Mouse (Mus musculus): ENCODE results near the gene Slc12a8.
A peak's percentile ranks its signal among the peaks of the same experiment; 100 is the strongest.

Gene Slc12a8

DNA sequence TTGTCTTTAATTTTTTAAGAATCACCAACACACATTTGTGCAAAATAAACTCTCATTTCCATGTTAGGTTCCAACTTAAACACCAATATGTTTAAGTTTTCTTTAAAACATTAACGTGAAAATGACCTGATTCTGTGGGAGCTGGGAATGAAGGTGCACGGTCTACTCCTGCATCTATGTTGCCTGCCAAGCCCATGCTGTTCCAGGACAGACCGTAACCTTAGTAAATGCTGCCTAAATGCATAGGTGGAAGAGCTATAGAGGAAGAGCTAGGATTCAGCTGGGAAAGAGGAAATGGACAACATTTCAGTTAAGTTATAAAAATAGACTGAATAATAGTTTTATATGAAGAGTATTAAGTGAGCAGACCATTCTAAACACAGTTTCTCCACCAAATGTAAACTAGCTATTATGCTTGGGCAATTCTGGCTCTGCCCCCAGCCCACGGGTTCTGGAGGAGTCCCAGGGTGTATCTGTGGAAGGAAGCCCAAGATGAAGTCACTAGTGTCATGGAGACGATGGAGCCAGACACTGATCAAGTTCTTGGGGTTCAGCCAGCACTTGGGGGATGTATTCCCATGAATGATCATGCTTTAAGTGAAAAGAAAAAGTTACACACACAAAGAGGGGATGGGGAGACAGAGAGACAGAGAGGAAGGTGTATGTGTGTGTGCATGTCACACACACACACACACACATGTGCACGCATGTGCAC, 95.1 kb downstream of the Slc12a8 start:
- DNase-seq (ENCODE audit: low spot score) = peak; percentile 70

DNA sequence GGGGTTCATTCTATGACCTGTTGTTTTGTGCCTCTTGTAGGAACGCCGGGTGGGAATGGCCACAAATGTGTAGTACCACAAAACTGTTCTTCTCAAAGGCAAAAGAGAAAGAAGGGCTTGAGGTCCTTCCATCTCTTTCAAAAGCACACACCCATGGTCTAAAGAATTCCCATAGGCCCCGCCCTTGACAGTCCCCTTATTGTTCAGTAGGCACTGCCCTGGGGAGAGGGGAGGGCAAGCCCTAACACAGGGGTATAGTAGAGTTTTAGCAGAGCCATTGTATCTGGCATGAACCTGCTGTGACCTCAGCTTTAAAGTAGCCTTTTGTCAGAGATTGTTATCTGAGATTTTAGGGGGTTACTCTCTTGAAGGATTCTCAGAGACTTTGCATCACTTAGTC, 98.9 kb downstream of the Slc12a8 start:
- DNase-seq (ENCODE audit: low spot score) = no peak

DNA sequence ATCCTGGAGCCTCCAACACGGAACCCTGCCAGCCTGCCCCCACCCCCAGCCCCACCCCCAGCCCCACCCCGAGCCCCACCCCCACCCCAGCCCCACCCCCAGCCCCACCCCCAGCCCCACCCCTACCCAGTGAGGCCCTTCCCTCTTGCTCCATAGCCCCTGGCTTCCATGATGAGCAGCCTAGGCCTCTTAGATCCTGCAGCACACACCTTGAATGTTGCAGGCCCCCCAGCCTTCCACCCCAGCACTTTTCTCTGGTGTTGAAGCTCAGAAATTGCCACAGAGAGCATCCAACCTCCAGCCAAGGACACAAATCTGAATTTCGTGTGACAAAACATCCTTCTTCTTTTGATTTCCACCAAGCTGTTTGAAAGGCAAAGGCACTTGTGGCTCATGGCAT, 104.7 kb downstream of the Slc12a8 start:
- DNase-seq (ENCODE audit: low spot score) = no peak

DNA sequence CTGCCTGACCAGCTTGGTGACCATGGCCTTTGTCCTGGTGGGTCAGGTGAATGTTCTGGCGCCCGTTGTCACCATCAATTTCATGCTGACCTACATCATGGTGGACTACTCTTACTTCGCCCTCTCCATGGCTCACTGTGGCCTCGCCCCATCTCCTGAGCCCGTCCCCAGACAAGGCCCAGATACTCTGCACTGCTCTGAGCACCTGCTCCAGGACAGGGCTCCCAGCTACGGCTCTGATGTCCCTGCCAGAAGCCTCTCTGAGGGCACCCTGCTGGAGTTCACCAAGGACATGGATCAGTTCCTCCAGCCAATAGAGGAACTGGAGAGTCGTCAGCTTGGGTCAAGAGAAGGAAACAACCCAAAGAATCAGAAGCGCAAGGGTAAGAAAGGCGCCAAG, 107.5 kb downstream of the Slc12a8 start:
- DNase-seq (ENCODE audit: low spot score) = no peak

DNA sequence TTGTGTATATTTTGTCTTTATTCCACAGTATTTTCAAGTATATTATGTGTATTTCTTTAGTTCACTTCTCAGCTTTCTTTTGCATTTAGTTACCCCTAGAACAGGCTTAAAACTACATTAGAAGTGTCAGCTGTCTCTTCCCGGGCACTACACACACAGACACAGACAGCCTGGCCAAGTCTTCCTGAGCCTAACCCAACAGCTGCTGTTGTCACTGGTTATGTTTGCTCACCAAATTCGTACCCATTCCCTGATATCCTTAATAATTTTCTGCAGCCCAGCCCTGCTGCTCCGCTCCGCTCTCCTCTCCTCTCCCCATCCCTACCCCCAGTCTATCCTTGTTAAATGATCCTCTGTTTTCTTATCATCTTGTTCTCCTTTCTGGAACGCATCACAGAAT, 112.4 kb downstream of the Slc12a8 start:
- DNase-seq (ENCODE audit: low spot score) = no peak

DNA sequence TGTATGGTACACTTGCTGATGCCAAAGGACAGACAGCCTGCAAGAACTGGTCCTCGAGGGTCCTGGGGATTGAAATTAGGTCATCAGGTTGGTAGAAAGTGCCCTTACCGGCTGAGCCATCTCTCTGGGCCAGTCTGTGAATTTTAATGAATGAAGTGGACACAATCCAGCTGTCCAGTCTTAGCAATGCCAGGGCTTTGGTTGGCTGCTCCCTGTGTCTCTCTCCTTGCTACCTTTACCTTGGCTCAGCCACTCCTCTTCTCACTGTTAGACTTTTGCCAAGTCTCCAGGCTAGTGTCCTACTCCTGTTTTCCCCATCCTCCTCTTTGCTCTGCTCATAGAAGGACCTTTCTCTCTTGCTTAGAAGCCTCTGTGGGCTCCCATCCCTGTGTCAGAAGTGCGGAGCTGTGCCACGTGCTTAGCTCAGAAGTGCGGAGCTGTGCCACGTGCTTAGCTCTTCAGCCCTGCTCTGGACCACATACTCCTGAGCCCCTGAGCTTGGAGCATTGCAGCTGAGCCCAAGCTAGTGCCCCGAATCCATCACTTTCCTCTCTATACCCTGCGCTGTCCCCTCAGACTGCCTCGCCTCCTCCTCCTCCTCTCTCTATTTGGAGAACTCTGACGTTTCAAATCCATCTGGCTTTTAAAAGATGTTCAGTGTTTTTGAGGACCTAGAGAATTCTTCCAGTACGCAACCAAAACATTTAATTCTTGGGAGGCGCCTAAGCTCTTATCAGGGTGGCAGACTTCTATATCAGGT, 118.9 kb downstream of the Slc12a8 start:
- DNase-seq (ENCODE audit: low spot score) = no peak

DNA sequence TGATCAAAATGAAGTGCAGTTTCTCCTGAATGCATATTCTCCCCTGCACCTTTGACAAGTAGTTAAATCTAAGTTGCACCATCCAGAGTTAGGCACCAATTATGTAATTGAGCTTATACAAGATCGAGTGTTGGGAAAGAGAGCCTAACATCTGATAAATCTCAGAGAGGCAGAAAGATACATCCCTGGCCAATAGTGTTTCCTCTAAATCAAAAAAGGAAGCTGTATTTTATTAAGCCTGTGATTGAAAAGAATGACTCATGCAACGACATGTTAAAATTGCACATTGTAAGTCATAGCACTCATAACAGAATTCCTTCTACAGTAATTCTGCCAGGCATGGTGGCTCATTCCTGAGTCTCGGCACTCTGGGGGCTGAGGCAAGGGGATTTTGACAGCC, 124.7 kb downstream of the Slc12a8 start:
- no peak for DNase-seq (ENCODE audit: low spot score)

DNA sequence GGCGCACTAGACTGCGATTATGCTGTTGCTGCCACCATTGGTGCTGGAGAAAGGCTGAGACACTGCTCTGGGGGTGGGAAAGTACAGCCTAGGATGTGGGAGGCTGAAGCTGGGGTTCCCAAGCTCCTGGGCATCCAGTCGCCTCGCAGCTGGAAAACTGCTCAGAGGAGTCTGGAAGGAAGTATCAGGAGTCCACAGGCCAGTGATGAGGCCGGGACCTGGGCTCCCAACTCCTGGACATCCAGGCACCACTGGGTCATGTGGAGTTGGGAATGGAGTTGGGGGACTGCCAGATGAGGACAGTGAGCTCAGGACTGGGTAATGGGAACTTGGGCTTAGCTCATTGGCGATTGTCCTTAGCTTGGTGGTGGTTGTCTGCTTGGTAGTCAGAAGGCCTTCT, 136.0 kb downstream of the Slc12a8 start:
- no peak for DNase-seq (ENCODE audit: low spot score)

DNA sequence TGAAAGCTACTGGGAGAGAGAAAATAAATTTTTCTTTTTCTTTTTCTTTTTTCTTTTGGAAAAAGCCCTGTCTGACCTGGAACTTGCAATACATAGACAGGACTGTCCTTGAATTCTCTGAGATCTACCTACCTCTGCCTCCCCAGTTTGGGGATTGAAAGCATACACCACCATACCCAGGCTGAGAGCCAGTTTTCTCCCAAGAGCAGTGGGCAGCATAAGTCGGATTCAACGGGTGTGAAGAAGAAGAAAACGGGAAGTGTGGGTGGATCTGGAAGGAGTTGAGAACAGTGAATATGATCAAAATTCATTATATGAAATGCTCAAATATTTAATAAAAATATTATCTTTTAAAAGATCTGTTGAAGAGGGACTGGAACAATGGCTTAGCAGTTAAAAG, 138.3 kb downstream of the Slc12a8 start:
- DNase-seq (ENCODE audit: low spot score) = no peak

DNA sequence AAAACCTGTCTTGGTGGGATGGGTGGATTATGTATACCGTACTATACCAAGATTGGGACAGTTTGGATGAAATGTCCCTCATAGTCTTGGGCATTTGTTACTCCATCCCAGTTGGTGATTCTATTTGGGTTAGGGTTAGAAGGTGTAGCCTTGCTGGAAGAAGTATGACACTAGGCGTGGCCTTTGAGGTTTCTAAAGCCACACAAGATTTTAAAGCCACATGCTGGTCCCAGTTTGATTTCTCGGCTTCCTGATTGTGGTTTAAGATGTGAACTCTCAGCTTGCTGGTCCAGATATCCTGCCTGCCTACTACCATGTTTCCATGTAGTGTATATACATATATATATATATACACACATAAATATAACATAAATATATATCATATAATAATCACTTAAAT, 140.1 kb downstream of the Slc12a8 start:
- no peak for DNase-seq (ENCODE audit: low spot score)

DNA sequence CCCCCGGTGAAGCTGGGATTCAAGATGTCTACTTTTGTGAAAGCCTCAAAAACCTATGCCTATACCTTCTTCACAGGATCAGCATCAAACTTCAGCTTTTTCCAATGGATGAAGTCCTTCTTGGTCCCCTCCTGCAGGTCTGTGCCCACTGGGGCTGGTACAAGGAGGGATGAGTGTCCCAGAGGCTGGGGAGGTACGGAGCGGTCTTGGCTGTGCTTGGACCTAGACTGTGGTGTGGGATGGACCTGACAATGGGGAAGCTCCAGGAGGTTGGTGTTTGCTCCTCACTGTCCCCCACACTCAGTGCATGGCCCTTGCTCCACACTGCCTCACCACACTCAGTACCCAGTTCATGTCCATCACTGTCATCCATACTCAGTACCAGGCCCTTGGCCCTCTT, 141.0 kb downstream of the Slc12a8 start:
- no peak for DNase-seq (ENCODE audit: low spot score)

DNA sequence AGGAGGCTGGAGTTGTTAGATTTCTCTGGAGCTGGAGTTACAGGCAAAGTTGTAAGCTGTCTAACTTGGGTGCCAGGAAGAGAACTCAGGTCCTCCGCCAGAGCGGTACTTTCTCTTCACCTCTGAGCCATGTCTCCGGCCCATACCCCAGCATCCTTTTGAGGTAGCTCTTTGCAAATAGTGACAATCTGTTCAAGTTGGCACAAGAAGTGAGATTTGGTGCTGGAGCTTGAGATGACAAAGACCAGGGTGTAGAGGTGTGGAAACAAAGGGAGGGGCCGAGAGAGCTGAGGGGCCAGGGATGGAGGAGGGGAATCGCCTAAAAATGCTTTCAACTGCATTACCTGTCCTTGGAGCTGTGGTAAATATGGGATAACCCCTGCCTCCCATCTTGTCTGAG, 142.4 kb downstream of the Slc12a8 start:
- no peak for DNase-seq (ENCODE audit: low spot score)

DNA sequence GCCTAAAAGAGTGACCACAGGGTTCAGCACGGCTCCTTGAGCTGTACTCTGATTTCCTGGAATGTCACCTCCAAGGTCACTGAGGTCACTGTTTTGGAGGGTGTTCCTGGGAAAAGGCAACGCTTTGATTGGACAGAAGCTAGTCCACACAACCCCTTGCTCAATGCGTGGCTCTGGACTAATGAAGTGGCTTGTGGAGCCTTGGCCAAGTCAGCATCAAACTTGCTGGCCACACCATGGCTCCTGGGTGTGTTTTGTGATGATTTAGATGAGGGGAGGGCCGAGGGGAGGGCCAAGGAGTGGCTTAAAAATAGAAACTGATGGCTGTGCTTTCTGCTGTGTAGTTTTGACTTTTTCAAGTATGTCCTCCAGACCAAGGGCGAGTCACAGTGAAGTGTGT, 143.0 kb downstream of the Slc12a8 start:
- DNase-seq (ENCODE audit: low spot score) = no peak

DNA sequence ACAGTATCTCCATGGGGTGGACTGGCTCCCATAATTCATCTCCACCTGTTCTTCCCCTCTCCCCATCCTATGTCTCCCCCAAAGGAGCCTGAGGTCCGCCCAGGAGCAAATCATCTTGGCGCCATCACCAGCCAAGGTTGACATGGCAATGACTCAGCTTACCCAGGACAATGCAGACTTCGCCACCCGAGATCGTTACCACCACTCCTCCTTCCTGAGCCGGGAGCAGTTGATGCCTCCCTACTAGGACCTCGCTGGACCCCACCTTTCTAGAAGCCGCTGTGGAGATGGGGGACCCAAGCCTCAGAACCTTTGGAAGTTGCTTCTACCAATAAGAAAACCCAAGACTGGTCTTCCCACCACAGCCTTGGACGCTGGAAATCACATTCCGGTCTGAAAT, 145.7 kb downstream of the Slc12a8 start:
- no peak for DNase-seq (ENCODE audit: low spot score)

DNA sequence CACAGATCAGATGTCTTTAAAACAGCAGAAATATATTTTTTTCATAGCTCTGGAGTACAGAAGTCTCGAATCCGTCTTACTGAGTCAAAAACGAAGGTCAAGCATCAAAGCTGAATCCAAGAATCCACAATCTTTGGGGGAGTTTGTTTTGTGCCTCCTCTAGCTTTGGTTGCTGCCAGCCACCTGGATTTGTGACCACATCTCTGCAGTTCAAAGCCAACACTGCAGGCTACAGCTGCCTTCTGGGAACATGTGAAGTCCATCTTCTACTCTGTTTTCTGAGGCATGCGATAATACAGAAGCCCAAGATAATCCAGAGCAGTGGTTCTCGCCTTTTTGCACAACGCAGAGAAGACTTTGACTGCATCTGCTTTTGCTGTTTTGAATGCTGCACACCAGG, 149.1 kb downstream of the Slc12a8 start:
- no peak for DNase-seq (ENCODE audit: low spot score)

DNA sequence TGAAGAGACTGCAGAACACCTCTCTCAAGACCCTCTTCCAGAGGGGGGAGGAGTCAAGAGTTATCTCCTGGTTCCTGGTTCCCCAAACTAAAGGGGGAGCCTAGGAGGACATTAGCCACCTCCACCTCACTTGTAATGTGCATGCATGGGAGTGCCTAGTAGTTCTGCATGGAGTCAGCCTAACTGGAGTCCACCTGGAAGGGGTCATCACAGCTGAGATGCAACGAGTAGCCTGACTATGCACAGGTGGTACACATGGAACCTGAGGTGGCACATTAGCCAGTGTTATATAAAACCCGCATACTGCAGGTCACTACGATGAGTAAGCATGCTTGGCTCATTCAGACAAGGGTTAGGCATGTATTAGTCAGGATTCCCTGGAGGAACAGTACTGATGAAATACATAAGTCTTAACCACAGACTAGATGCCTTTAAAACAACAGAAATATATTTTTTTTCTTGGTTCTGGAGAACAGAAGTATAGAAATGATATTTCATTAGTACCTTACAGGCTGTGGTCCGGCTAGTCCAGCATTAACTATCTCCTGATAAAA, 149.9 kb downstream of the Slc12a8 start:
- DNase-seq (ENCODE audit: low spot score) = no peak

DNA sequence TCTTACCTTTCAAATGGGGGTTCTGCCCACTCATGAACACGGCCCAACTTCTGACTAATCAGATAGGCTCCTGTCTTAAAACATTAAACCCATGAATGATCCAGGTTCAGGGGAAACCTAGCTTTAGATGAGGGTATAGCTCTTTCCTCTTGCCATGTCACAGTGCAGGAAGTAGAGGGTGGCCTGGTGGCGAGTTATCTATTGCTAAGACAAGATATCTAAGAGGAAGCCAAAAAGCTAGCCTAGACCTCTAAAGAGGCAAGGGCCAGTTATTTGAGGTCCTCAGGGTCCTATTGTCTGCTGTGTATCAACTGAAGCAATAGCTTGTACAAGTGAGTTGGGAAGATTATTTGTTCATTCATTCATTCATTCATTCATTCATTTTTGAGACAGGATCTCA, 151.3 kb downstream of the Slc12a8 start:
- no peak for DNase-seq (ENCODE audit: low spot score)

DNA sequence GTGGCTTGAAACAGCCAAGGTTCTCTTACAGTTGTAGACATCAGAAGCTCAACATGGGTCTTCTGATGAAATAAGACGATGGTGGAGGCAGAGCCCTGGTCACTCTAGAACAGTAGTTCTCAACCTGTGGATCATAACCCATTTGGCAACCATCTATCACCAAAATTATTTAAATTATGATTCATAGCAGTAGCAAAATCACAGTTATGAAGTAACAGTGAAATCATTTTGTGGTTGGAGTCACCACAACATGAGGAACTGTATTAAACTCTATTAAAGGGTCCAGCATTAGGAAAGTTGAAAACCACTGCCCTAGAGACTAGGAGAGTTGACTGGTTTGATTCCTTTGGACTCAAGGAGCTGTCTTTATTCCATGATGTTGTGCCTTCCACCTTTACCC, 151.9 kb downstream of the Slc12a8 start:
- DNase-seq (ENCODE audit: low spot score) = no peak

DNA sequence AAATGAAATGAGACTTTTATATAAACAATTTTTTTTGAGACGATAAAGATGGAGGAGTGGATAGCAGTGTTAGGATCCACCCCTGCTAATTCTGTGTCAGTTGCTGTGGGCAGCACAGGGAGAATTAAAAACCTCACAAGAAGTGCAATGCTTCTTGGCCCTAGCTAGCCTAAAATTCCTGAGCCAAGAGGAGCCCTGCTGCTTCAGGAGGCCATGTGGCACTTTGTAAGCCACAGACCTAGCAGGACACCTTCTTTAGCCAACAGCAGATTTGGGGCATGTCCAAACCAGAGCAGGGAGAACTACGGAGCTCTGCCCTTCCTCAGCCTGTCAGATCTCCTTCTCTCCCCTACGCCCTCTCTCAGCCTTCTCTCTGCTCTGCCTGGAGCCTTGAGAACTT, 153.2 kb downstream of the Slc12a8 start:
- no peak for DNase-seq (ENCODE audit: low spot score)

DNA sequence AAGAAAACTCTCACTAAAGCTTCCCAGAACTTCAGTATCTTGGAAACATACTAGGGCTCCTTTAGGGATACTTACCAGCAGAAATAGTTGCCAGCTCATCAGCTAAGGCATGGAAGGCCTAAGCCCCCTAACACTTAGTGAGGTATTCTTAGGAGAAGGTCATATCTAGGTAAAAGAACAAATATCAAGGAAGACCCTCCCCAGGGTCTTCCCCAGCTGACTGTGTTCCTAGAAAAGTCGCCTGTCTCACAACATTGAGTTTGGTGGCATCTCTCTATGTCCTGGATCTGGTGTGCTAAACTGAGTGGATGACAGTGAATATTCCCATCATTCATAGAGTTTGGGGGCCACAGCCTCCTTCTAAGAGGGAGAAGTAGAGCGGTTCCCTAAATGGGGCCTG, 153.8 kb downstream of the Slc12a8 start:
- no peak for DNase-seq (ENCODE audit: low spot score)

DNA sequence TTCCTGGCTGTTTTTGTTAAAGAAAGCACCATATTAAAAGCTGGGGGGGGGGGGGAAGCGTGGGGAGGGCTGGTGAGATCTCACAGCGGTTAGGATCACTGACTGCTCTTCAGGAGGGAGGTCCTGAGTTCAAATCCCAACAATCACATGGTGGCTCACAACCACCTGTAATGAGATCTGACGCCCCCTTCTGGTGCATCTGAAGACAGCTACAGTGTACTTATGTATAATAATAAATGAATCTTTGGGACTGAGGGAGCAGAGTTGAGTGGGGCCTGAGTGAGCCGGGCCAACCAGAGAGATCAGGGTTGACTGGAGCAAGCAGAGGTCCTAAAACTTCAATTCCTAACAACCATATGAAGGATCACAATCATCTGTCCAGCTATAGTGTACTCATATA, 155.1 kb downstream of the Slc12a8 start:
- no peak for DNase-seq (ENCODE audit: low spot score)

DNA sequence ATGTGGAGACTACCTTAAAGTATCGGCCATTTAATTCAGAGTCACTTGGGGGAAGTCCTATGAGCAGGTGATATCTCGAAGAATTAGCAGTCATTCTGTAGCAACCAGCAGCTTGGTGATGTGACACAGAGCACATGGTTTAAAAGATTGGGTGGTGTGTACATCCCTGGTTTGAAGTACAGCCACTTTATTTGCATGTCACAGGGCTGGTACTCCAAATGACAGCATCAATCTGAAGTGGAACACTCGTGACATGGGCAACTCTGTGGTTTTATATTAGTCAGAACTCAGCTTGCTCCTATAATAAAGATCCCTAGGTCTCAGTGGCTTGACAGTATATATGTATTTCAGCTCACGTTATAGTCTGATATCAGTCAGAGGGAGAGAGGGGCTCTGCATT, 155.5 kb downstream of the Slc12a8 start:
- no peak for DNase-seq (ENCODE audit: low spot score)

DNA sequence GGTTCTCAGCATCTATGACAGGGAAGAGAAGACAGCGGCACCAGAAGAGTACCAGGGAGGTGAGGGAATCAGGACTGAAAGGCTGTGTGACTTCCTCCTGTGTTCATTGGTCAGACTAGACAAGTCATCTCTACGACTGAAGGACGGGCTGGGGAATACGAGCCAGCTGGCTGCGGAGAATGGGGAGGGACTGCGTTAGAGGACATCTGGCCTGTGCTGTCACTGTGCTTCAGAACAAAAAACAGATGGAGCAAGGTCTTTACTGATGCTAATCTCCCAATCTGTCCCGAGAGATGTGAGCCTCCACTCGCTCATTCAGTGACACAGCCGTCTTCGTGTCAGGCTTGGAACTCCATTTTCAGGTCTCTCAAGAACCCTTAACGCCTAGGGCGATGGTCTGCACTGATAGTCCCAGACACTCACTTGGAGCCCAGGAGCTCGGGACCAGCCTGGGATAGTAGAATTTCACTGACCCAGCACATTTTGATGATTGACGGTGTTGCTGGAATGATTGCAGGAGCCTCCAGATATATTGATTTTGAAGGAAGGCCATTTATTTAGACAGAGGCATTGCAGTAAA, 156.5 kb downstream of the Slc12a8 start:
- DNase-seq (ENCODE audit: low spot score) = peak; percentile 23
